Mouse (Mus musculus): ENCODE results near the gene Rad51c. TPM values are rescaled to one million over a fixed set of nuclear protein-coding genes. Genes with fewer than 3 reads are reported as not detected.
A peak's percentile ranks its signal among the peaks of the same experiment; 100 is the strongest.
"Not testable (repeated sequence)": the region's sequence is repeated elsewhere in the genome, so short reads cannot be mapped to it uniquely, and the experiment has no call there.

Gene Rad51c
- polyA plus RNA-seq, 1 experiment, result 3.3 TPM

DNA sequence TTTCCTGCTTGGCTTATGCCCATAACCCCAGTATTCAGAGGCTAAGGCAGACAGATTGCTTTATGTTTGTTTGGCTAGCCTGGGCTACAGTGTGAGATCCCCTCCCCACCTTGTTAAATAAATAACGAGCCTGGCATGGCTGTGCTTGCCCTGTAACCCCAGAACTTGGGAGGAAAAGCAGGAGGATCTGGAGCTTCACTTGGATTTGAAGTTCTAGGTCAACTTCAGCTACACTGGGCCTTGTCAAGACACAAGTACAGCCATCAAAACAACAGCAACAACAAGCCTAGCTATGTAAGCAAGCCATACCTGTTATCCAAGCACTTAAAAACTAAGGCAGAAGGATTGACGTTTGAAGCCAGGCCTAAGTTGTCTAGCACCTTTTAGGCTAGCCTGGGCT lies 25.6 kb upstream of the Rad51c start:
- H3K4me1 ChIP-seq (ENCODE audit: control insufficient read depth, insufficient read depth, low read length), result no peaks in the 10 kb centered on the region
- no peak overlapping the region for H3K4me3 ChIP-seq (ENCODE audit: insufficient read depth, low read length)
- H3K27ac ChIP-seq (ENCODE audit: insufficient read depth, low read length), result no peak overlapping the region
- TF ChIP-seq CTCF (IDR thresholded peaks at IDR 0.05; ENCODE audit: extremely low read depth, insufficient read depth, low read length) (no peak), POLR2A (IDR thresholded peaks at IDR 0.05; ENCODE audit: extremely low read depth, insufficient read depth, low read length) (no peak)

- TF ChIP-seq POLR2A (IDR thresholded peaks at IDR 0.05; ENCODE audit: extremely low read depth, insufficient read depth, low read length), result no peak
- Histone ChIP-seq H3K4me1 (ENCODE audit: control insufficient read depth, insufficient read depth, low read length) (no peaks in the 10 kb centered on the region), H3K27ac (ENCODE audit: insufficient read depth, low read length) (no peak overlapping the region), H3K4me3 (ENCODE audit: insufficient read depth, low read length) (no peak overlapping the region)
These were observed 24.6 kb upstream of the Rad51c start for GRCm38 (mm10) chr11:87429363-87429762.

- Histone ChIP-seq H3K27ac (ENCODE audit: insufficient read depth, low read length) (no peak overlapping the region), H3K4me1 (ENCODE audit: control insufficient read depth, insufficient read depth, low read length) (no peaks in the 10 kb centered on the region), H3K4me3 (ENCODE audit: insufficient read depth, low read length) (no peak overlapping the region)
- TF ChIP-seq POLR2A (IDR thresholded peaks at IDR 0.05; ENCODE audit: extremely low read depth, insufficient read depth, low read length) (no peak), CTCF (IDR thresholded peaks at IDR 0.05; ENCODE audit: extremely low read depth, insufficient read depth, low read length) (no peak)
These were observed 23.4 kb upstream of the Rad51c start for GRCm38 (mm10) chr11:87428051-87428673.

GRCm38 (mm10) chr11:87427273-87428050 lies 22.7 kb upstream of the Rad51c start:
- no peak overlapping the region for H3K27ac ChIP-seq (ENCODE audit: insufficient read depth, low read length)
- TF ChIP-seq CTCF (IDR thresholded peaks at IDR 0.05; ENCODE audit: extremely low read depth, insufficient read depth, low read length) (no peak), POLR2A (IDR thresholded peaks at IDR 0.05; ENCODE audit: extremely low read depth, insufficient read depth, low read length) (no peak)
- no peak overlapping the region for H3K4me3 ChIP-seq (ENCODE audit: insufficient read depth, low read length)
- no peaks in the 10 kb centered on the region for H3K4me1 ChIP-seq (ENCODE audit: control insufficient read depth, insufficient read depth, low read length)

GRCm38 (mm10) chr11:87426450-87427250 lies 21.9 kb upstream of the Rad51c start:
- not testable (repeated sequence) for H3K4me1 ChIP-seq (ENCODE audit: control insufficient read depth, insufficient read depth, low read length); H3K27ac ChIP-seq (ENCODE audit: insufficient read depth, low read length); H3K4me3 ChIP-seq (ENCODE audit: insufficient read depth, low read length)
- TF ChIP-seq POLR2A (IDR thresholded peaks at IDR 0.05; ENCODE audit: extremely low read depth, insufficient read depth, low read length), result peak; percentile 99

DNA sequence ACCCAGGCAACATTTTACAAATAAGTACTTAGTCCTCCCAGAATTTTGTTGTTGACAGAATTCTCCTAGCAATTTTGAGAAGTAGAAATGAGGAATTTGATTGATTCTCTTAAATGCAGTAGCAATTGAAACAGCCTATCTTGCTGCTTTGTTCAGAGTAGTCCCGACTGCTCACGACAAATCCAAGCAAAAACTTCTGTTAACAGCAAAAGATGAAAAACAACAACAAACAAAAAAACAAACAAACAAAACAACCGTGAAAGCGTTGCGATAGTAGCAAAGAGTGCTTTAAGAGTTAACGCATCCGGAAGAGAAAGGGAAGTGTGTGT lies 21.3 kb upstream of the Rad51c start:
- Histone ChIP-seq H3K4me3 (ENCODE audit: insufficient read depth, low read length) (no peak overlapping the region), H3K27ac (ENCODE audit: insufficient read depth, low read length) (no peak overlapping the region), H3K4me1 (ENCODE audit: control insufficient read depth, insufficient read depth, low read length) (no peaks in the 10 kb centered on the region; the same call in 1 of the 2 replicates)
- no peak for TF ChIP-seq CTCF (IDR thresholded peaks at IDR 0.05; ENCODE audit: extremely low read depth, insufficient read depth, low read length)
- no peak for TF ChIP-seq POLR2A (IDR thresholded peaks at IDR 0.05; ENCODE audit: extremely low read depth, insufficient read depth, low read length)

GRCm38 (mm10) chr11:87423551-87424325 lies 19.0 kb upstream of the Rad51c start:
- Histone ChIP-seq H3K4me3 (ENCODE audit: insufficient read depth, low read length) (no peak overlapping the region), H3K4me1 (ENCODE audit: control insufficient read depth, insufficient read depth, low read length) (no peaks in the 10 kb centered on the region; the same call in 1 of the 2 replicates), H3K27ac (ENCODE audit: insufficient read depth, low read length) (no peak overlapping the region)
- TF ChIP-seq CTCF (IDR thresholded peaks at IDR 0.05; ENCODE audit: extremely low read depth, insufficient read depth, low read length) (no peak), POLR2A (IDR thresholded peaks at IDR 0.05; ENCODE audit: extremely low read depth, insufficient read depth, low read length) (no peak)

- TF ChIP-seq POLR2A (IDR thresholded peaks at IDR 0.05; ENCODE audit: extremely low read depth, insufficient read depth, low read length), result peak; percentile 99
- no peak for TF ChIP-seq CTCF (IDR thresholded peaks at IDR 0.05; ENCODE audit: extremely low read depth, insufficient read depth, low read length)
- no peaks in the 10 kb centered on the region; the same call in 1 of the 2 replicates for H3K4me1 ChIP-seq (ENCODE audit: control insufficient read depth, insufficient read depth, low read length)
- H3K4me3 ChIP-seq (ENCODE audit: insufficient read depth, low read length), result 0 out of 2 replicates have a peak overlapping the region, but pooled peaks have one; percentile 1
- H3K27ac ChIP-seq (ENCODE audit: insufficient read depth, low read length), result no peak overlapping the region
These were observed 18.0 kb upstream of the Rad51c start for GRCm38 (mm10) chr11:87422511-87423340.

Measured in cortical plate, adult 2 months (tissue).